Mouse (Mus musculus) layer of hippocampus, adult 9-10 months (tissue): Measurements from ENCODE around the gene Ccdc85b.

Source experiments
- DNase-seq: peaks from one replicate; pipeline ENCODE4 v3.0.0; 2022; ENCODE audit warnings: low spot score

Ccdc85b gene

GRCm38 (mm10) chr19:5481398-5481797, 23.7 kb upstream of the Ccdc85b start:
- no peak for DNase-seq

GRCm38 (mm10) chr19:5480016-5480415, 22.3 kb upstream of the Ccdc85b start:
- no peak for DNase-seq

GRCm38 (mm10) chr19:5477668-5478300, 20.1 kb upstream of the Ccdc85b start:
- no peak for DNase-seq

GRCm38 (mm10) chr19:5477004-5477667, 19.4 kb upstream of the Ccdc85b start:
- DNase-seq, result no peak

- DNase-seq, result no peak
These were observed 17.5 kb upstream of the Ccdc85b start for GRCm38 (mm10) chr19:5475069-5475714.

- no peak for DNase-seq
These were observed 16.8 kb upstream of the Ccdc85b start for GRCm38 (mm10) chr19:5474281-5475068.

- no peak for DNase-seq
These were observed 16.0 kb upstream of the Ccdc85b start, which contains the start of gene Efemp2 for GRCm38 (mm10) chr19:5473720-5474119. Efemp2 (plus strand) TSS chr19:5473954.

GRCm38 (mm10) chr19:5472857-5473256, 15.2 kb upstream of the Ccdc85b start:
- no peak for DNase-seq

GRCm38 (mm10) chr19:5471846-5472245, 14.2 kb upstream of the Ccdc85b start:
- DNase-seq, result no peak

- no peak for DNase-seq
These were observed 10.7 kb upstream of the Ccdc85b start, which contains the start of gene Ctsw for GRCm38 (mm10) chr19:5468374-5468773. Ctsw (minus strand) TSS chr19:5468507.

- DNase-seq, result no peak
These were observed 9.3 kb upstream of the Ccdc85b start for GRCm38 (mm10) chr19:5466916-5467500.

- DNase-seq, result no peak
These were observed 7.3 kb upstream of the Ccdc85b start for GRCm38 (mm10) chr19:5465037-5465436.

- no peak for DNase-seq
These were observed 6.3 kb upstream of the Ccdc85b start for GRCm38 (mm10) chr19:5463791-5464562.

- DNase-seq, result no peak
These were observed 5.5 kb upstream of the Ccdc85b start for GRCm38 (mm10) chr19:5463212-5463611.

- no peak for DNase-seq
These were observed 3.7 kb upstream of the Ccdc85b start for GRCm38 (mm10) chr19:5461411-5461810.

GRCm38 (mm10) chr19:5460465-5460911, 2.8 kb upstream of the Ccdc85b start, which contains the start of gene Fibp:
Fibp (plus strand) TSS chr19:5460615.
- DNase-seq, result peak; percentile 73

GRCm38 (mm10) chr19:5459896-5460295, 2.2 kb upstream of the Ccdc85b start:
- DNase-seq, result no peak

GRCm38 (mm10) chr19:5459019-5459418, 1.3 kb upstream of the Ccdc85b start:
- DNase-seq, result no peak

GRCm38 (mm10) chr19:5456922-5457745, 560 bp downstream of the Ccdc85b start:
- DNase-seq, result peak; percentile 88
